Mouse (Mus musculus): ENCODE results near the gene Slc35b2. TPM values are rescaled to one million over a fixed set of nuclear protein-coding genes. Genes with fewer than 3 reads are reported as not detected.

Slc35b2 gene
- polyA plus RNA-seq (2015; fragmentation: Nextera tagmentation; extraction: Ambion mirVana), result 87.4 and 92.8 TPM in 2 replicates

GRCm38 (mm10) chr17:45563655-45564530, at the start of gene Slc35b2:
TSS of gene Slc35b2 (plus strand) at chr17:45563874.

GRCm38 (mm10) chr17:45523263-45523662, 40.4 kb upstream of the Slc35b2 start, which contains the start of gene Tcte1:
TSS of gene Tcte1 (plus strand) at chr17:45523434.

GRCm38 (mm10) chr17:45549617-45550181, 14.0 kb upstream of the Slc35b2 start, which contains the start of gene Tmem151b:
TSS of gene Tmem151b (minus strand) at chr17:45549677.

GRCm38 (mm10) chr17:45555452-45556106, 8.1 kb upstream of the Slc35b2 start, which contains the start of gene Nfkbie:
TSS of gene Nfkbie (plus strand) at chr17:45555703.

GRCm38 (mm10) chr17:45573087-45573779, 9.6 kb downstream of the Slc35b2 start, which contains the start of gene Hsp90ab1:
TSS of gene Hsp90ab1 (minus strand) at chr17:45573271.

GRCm38 (mm10) chr17:45599446-45600242, 36.0 kb downstream of the Slc35b2 start, which contains the start of gene Slc29a1:
TSS of gene Slc29a1 (minus strand) at chr17:45599606.

GRCm38 (mm10) chr17:45601877-45602304, 38.2 kb downstream of the Slc35b2 start, which contains the start of gene Mymx:
TSS of gene Mymx (minus strand) at chr17:45602102.

Other genes with a start within 250 kb of the Slc35b2 start
- gene Cdc5l, start 130.1 kb upstream of the Slc35b2 start, polyA plus RNA-seq (2015; fragmentation: Nextera tagmentation; extraction: Ambion mirVana), result 27.1 and 29.6 TPM in 2 replicates
- gene Spats1, start 88.5 kb upstream of the Slc35b2 start, polyA plus RNA-seq (2015; fragmentation: Nextera tagmentation; extraction: Ambion mirVana), result 0.16 TPM in 1 of 2 replicates, not detected in the other
- 6.2 and 7.2 TPM in 2 replicates for gene Aars2, start 57.0 kb upstream of the Slc35b2 start, polyA plus RNA-seq (2015; fragmentation: Nextera tagmentation; extraction: Ambion mirVana)
- 0.13 TPM in 1 of 2 replicates, not detected in the other for gene Tcte1, start 40.4 kb upstream of the Slc35b2 start, polyA plus RNA-seq (2015; fragmentation: Nextera tagmentation; extraction: Ambion mirVana)
- 0.47 and 0.65 TPM in 2 replicates for gene Tmem151b, start 14.2 kb upstream of the Slc35b2 start, polyA plus RNA-seq (2015; fragmentation: Nextera tagmentation; extraction: Ambion mirVana)
- 3.5 and 3.8 TPM in 2 replicates for gene Nfkbie, start 8.2 kb upstream of the Slc35b2 start, polyA plus RNA-seq (2015; fragmentation: Nextera tagmentation; extraction: Ambion mirVana)
- gene Hsp90ab1, start 9.4 kb downstream of the Slc35b2 start, polyA plus RNA-seq (2015; fragmentation: Nextera tagmentation; extraction: Ambion mirVana), result 876 and 897 TPM in 2 replicates
- gene Slc29a1, start 35.7 kb downstream of the Slc35b2 start, polyA plus RNA-seq (2015; fragmentation: Nextera tagmentation; extraction: Ambion mirVana), result 106 and 125 TPM in 2 replicates
- not detected in 2 replicates for gene Mymx, start 38.2 kb downstream of the Slc35b2 start, polyA plus RNA-seq (2015; fragmentation: Nextera tagmentation; extraction: Ambion mirVana)
- 0.68 and 0.75 TPM in 2 replicates for gene Capn11, start 95.5 kb downstream of the Slc35b2 start, polyA plus RNA-seq (2015; fragmentation: Nextera tagmentation; extraction: Ambion mirVana)
- gene Mrpl14, start 122.4 kb downstream of the Slc35b2 start, polyA plus RNA-seq (2015; fragmentation: Nextera tagmentation; extraction: Ambion mirVana), result 166 and 175 TPM in 2 replicates
- gene Tmem63b, start 123.0 kb downstream of the Slc35b2 start, polyA plus RNA-seq (2015; fragmentation: Nextera tagmentation; extraction: Ambion mirVana), result 31.0 and 31.1 TPM in 2 replicates
- not detected in 2 replicates for gene 1600014C23Rik, start 170.0 kb downstream of the Slc35b2 start, polyA plus RNA-seq (2015; fragmentation: Nextera tagmentation; extraction: Ambion mirVana)

All from urinary bladder, postnatal 0 days (tissue).